Mouse (Mus musculus): ENCODE measurements around the gene Tex44. TPM values are rescaled to one million over a fixed set of nuclear protein-coding genes. Genes with fewer than 3 reads are reported as not detected.
A peak's percentile ranks its signal among the peaks of the same experiment; 100 is the strongest.
"Not testable (repeated sequence)": the region's sequence is repeated elsewhere in the genome, so short reads cannot be mapped to it uniquely, and the experiment has no call there.

The Tex44 gene
- polyA plus RNA-seq, 1 experiment, result not detected

- TF ChIP-seq CTCF (IDR thresholded peaks at IDR 0.05; ENCODE audit: low read depth, low read length) (no peak), POLR2A (IDR thresholded peaks at IDR 0.05; ENCODE audit: borderline replicate concordance, low read depth, low read length) (no peak)
- no peak overlapping the region for H3K4me3 ChIP-seq (ENCODE audit: insufficient read depth, low read length)
These were observed 38.2 kb downstream of the Tex44 start for GRCm38 (mm10) chr1:86464223-86464874.

GRCm38 (mm10) chr1:86464875-86465224, 38.7 kb downstream of the Tex44 start:
- H3K4me3 ChIP-seq (ENCODE audit: insufficient read depth, low read length), result no peak overlapping the region
- H3K27ac ChIP-seq (ENCODE audit: insufficient read depth, low read depth, low read length), result no peak overlapping the region
- H3K4me1 ChIP-seq (ENCODE audit: control insufficient read depth, insufficient read depth, low read length), result peaks cover 30% of the 10 kb centered on the region
- TF ChIP-seq CTCF (IDR thresholded peaks at IDR 0.05; ENCODE audit: low read depth, low read length) (no peak), POLR2A (IDR thresholded peaks at IDR 0.05; ENCODE audit: borderline replicate concordance, low read depth, low read length) (no peak)

More at GRCm38 (mm10) chr1:86464223-86464874, 38.2 kb downstream of the Tex44 start:
- Histone ChIP-seq H3K27ac (ENCODE audit: insufficient read depth, low read depth, low read length) (no peak overlapping the region), H3K4me1 (ENCODE audit: control insufficient read depth, insufficient read depth, low read length) (peaks cover 30% of the 10 kb centered on the region)

GRCm38 (mm10) chr1:86467416-86467815, 41.3 kb downstream of the Tex44 start:
- peaks cover 40% of the 10 kb centered on the region for H3K4me1 ChIP-seq (ENCODE audit: control insufficient read depth, insufficient read depth, low read length)
- no peak overlapping the region for H3K27ac ChIP-seq (ENCODE audit: insufficient read depth, low read depth, low read length)
- no peak overlapping the region for H3K4me3 ChIP-seq (ENCODE audit: insufficient read depth, low read length)
- TF ChIP-seq CTCF (IDR thresholded peaks at IDR 0.05; ENCODE audit: low read depth, low read length) (no peak), POLR2A (IDR thresholded peaks at IDR 0.05; ENCODE audit: borderline replicate concordance, low read depth, low read length) (no peak)

GRCm38 (mm10) chr1:86469876-86470275, 43.7 kb downstream of the Tex44 start:
- peaks cover 46% of the 10 kb centered on the region for H3K4me1 ChIP-seq (ENCODE audit: control insufficient read depth, insufficient read depth, low read length)
- no peak overlapping the region for H3K4me3 ChIP-seq (ENCODE audit: insufficient read depth, low read length)
- TF ChIP-seq CTCF (IDR thresholded peaks at IDR 0.05; ENCODE audit: low read depth, low read length) (no peak), POLR2A (IDR thresholded peaks at IDR 0.05; ENCODE audit: borderline replicate concordance, low read depth, low read length) (no peak)
- peak overlapping the region; percentile 69 for H3K27ac ChIP-seq (ENCODE audit: insufficient read depth, low read depth, low read length)

GRCm38 (mm10) chr1:86470519-86471181, 44.5 kb downstream of the Tex44 start:
- H3K27ac ChIP-seq (ENCODE audit: insufficient read depth, low read depth, low read length), result peak overlapping the region; percentile 95
- peaks cover 44% of the 10 kb centered on the region for H3K4me1 ChIP-seq (ENCODE audit: control insufficient read depth, insufficient read depth, low read length)
- no peak for TF ChIP-seq CTCF (IDR thresholded peaks at IDR 0.05; ENCODE audit: low read depth, low read length)
- no peak for TF ChIP-seq POLR2A (IDR thresholded peaks at IDR 0.05; ENCODE audit: borderline replicate concordance, low read depth, low read length)
- peak overlapping the region; percentile 39 for H3K4me3 ChIP-seq (ENCODE audit: insufficient read depth, low read length)

GRCm38 (mm10) chr1:86471504-86471961, 45.4 kb downstream of the Tex44 start:
- not testable (repeated sequence) for H3K4me3 ChIP-seq (ENCODE audit: insufficient read depth, low read length)
- peaks cover 39% of the 10 kb centered on the region for H3K4me1 ChIP-seq (ENCODE audit: control insufficient read depth, insufficient read depth, low read length)
- peak; percentile 38 for TF ChIP-seq CTCF (IDR thresholded peaks at IDR 0.05; ENCODE audit: low read depth, low read length)
- H3K27ac ChIP-seq (ENCODE audit: insufficient read depth, low read depth, low read length), result peak overlapping the region; percentile 95

- Histone ChIP-seq H3K4me1 (ENCODE audit: control insufficient read depth, insufficient read depth, low read length) (peaks cover 39% of the 10 kb centered on the region), H3K4me3 (ENCODE audit: insufficient read depth, low read length) (peak overlapping the region; percentile 50), H3K27ac (ENCODE audit: insufficient read depth, low read depth, low read length) (peak overlapping the region; percentile 95)
- no peak for TF ChIP-seq POLR2A (IDR thresholded peaks at IDR 0.05; ENCODE audit: borderline replicate concordance, low read depth, low read length)
- TF ChIP-seq CTCF (IDR thresholded peaks at IDR 0.05; ENCODE audit: low read depth, low read length), result no peak
These were observed 46.2 kb downstream of the Tex44 start for GRCm38 (mm10) chr1:86472197-86472952.

GRCm38 (mm10) chr1:86473109-86473760, 47.1 kb downstream of the Tex44 start:
- Histone ChIP-seq H3K4me3 (ENCODE audit: insufficient read depth, low read length) (no peak overlapping the region), H3K4me1 (ENCODE audit: control insufficient read depth, insufficient read depth, low read length) (peaks cover 39% of the 10 kb centered on the region), H3K27ac (ENCODE audit: insufficient read depth, low read depth, low read length) (peak overlapping the region; percentile 95)
- no peak for TF ChIP-seq POLR2A (IDR thresholded peaks at IDR 0.05; ENCODE audit: borderline replicate concordance, low read depth, low read length)
- no peak for TF ChIP-seq CTCF (IDR thresholded peaks at IDR 0.05; ENCODE audit: low read depth, low read length)

Other genes with a start within 250 kb of the Tex44 start
- gene B3gnt7, start 123.5 kb upstream of the Tex44 start, polyA plus RNA-seq (2012; ENCODE audit: insufficient read depth, insufficient read length, missing spikeins), result 0.21 TPM in 1 of 2 replicates, not detected in the other
- 189 and 191 TPM in 2 replicates for gene Ncl, start 66.9 kb upstream of the Tex44 start, polyA plus RNA-seq (2012; ENCODE audit: insufficient read depth, insufficient read length, missing spikeins)
- not detected in 2 replicates for gene Nmur1, start 101 bp upstream of the Tex44 start, polyA plus RNA-seq (2012; ENCODE audit: insufficient read depth, insufficient read length, missing spikeins)
- gene Ptma, start 100.4 kb downstream of the Tex44 start, polyA plus RNA-seq (2012; ENCODE audit: insufficient read depth, insufficient read length, missing spikeins), result 1,364 and 1,417 TPM in 2 replicates
- 33.6 and 39.7 TPM in 2 replicates for gene Pde6d, start 156.3 kb downstream of the Tex44 start, polyA plus RNA-seq (2012; ENCODE audit: insufficient read depth, insufficient read length, missing spikeins)
- 20.9 and 22.4 TPM in 2 replicates for gene Cops7b, start 156.6 kb downstream of the Tex44 start, polyA plus RNA-seq (2012; ENCODE audit: insufficient read depth, insufficient read length, missing spikeins)
- not detected in 2 replicates for gene Nppc, start 244.2 kb downstream of the Tex44 start, polyA plus RNA-seq (2012; ENCODE audit: insufficient read depth, insufficient read length, missing spikeins)